Mouse (Mus musculus): Measurements from ENCODE around the gene Vav1.

DNA sequence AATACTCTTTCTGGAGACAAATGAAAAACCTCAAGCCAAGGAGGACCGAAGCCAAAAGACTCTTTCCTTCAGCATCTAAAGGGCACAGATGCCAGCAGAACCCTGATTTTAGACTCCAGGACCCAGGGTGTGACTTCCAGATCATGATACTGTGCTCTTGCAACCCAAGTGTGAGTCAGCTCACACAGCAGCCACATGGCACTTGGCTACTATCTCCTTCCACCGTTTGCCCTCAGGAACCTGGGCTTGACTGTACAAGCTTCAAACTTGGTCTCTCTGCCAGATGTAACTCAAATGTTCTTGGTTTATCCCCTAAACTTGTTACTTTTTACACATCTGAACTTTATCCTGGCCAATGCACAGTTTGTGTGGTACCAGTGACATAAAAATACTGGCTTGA lies 68.9 kb downstream of the Vav1 start:
- no peak for TF ChIP-seq POLR2A (IDR thresholded peaks at IDR 0.05; ENCODE audit: borderline replicate concordance, extremely low read depth, insufficient read depth, insufficient read length, poor library complexity, severe bottlenecking)
- no peak for TF ChIP-seq CTCF (IDR thresholded peaks at IDR 0.05; ENCODE audit: borderline replicate concordance, extremely low read depth, insufficient read depth, insufficient read length)

Data from brain, embryonic 14.5 days (tissue).